Mouse (Mus musculus) cortical plate, adult 2 months (tissue): ENCODE results near the gene Lhx3. TPM values are rescaled to one million over a fixed set of nuclear protein-coding genes. Genes with fewer than 3 reads are reported as not detected.

Experiments used
- H3K27ac ChIP-seq: fragments of 200-500 bp; 2 replicates; pipeline ENCODE4 v1.5.1; 2012; ENCODE audit warnings: low read length, control low read depth, inconsistent platforms; ENCODE audit not compliant: insufficient read depth
- H3K4me1 ChIP-seq: fragments of 200-500 bp; 2 replicates; pipeline ENCODE4 v1.6.1; 2011; ENCODE audit warnings: low read length; ENCODE audit not compliant: control insufficient read depth, insufficient read depth
- H3K4me3 ChIP-seq: fragments of 200-500 bp; 2 replicates; pipeline ENCODE4 v1.5.1; 2011; ENCODE audit warnings: mild to moderate bottlenecking, low read length, control low read depth; ENCODE audit not compliant: insufficient read depth
- CTCF ChIP-seq: fragments of 200-500 bp; IDR thresholded peaks from 2 replicates; pipeline ENCODE4 v1.5.1; 2011; ENCODE audit warnings: mild to moderate bottlenecking, control low read depth, low read length; ENCODE audit not compliant: insufficient read depth; ENCODE audit errors: extremely low read depth
- POLR2A ChIP-seq: fragments of 200-500 bp; IDR thresholded peaks from 2 replicates; pipeline ENCODE4 v1.6.1; 2011; ENCODE audit warnings: mild to moderate bottlenecking, low read length, control low read depth; ENCODE audit not compliant: insufficient read depth; ENCODE audit errors: extremely low read depth
- polyA plus RNA-seq: library from polyadenylated mRNA; depleted of rRNA; stranded (reverse); fragments of >200 nt; gene quantifications from 2 replicates; pipeline ENCODE4 v1.2.3, GENCODE M21; 2012

Gene Lhx3
- polyA plus RNA-seq, 1 experiment: not detected

GRCm38 (mm10) chr2:26205761-26206160, 2.3 kb downstream of the Lhx3 start:
- TF ChIP-seq POLR2A: no peak
- no peak for TF ChIP-seq CTCF
- H3K4me3 ChIP-seq: no peak overlapping the region
- no peak overlapping the region for H3K27ac ChIP-seq

GRCm38 (mm10) chr2:26205126-26205525, 3.0 kb downstream of the Lhx3 start:
- no peak overlapping the region for H3K27ac ChIP-seq
- no peak overlapping the region for H3K4me3 ChIP-seq
- TF ChIP-seq POLR2A: no peak
- TF ChIP-seq CTCF: no peak
- H3K4me1 ChIP-seq: no peaks in the 10 kb centered on the region

More at GRCm38 (mm10) chr2:26205761-26206160, 2.3 kb downstream of the Lhx3 start:
- no peaks in the 10 kb centered on the region for H3K4me1 ChIP-seq

GRCm38 (mm10) chr2:26202849-26203475, 5.1 kb downstream of the Lhx3 start:
- H3K4me3 ChIP-seq: no peak overlapping the region
- no peaks in the 10 kb centered on the region for H3K4me1 ChIP-seq
- no peak overlapping the region for H3K27ac ChIP-seq
- TF ChIP-seq POLR2A (no peak), CTCF (no peak)

- Histone ChIP-seq H3K4me1 (no peaks in the 10 kb centered on the region), H3K27ac (no peak overlapping the region), H3K4me3 (no peak overlapping the region)
- TF ChIP-seq CTCF: no peak
Observed at GRCm38 (mm10) chr2:26201926-26202848, 5.9 kb downstream of the Lhx3 start.

GRCm38 (mm10) chr2:26198488-26198887, 9.6 kb downstream of the Lhx3 start:
- TF ChIP-seq POLR2A (no peak), CTCF (no peak)
- no peak overlapping the region for H3K27ac ChIP-seq
- H3K4me1 ChIP-seq: no peaks in the 10 kb centered on the region
- no peak overlapping the region for H3K4me3 ChIP-seq

GRCm38 (mm10) chr2:26194552-26195339, 13.3 kb downstream of the Lhx3 start:
- Histone ChIP-seq H3K4me1 (no peaks in the 10 kb centered on the region), H3K4me3 (no peak overlapping the region), H3K27ac (no peak overlapping the region)
- TF ChIP-seq POLR2A (no peak), CTCF (no peak)

- TF ChIP-seq POLR2A: no peak
- TF ChIP-seq CTCF: no peak
- Histone ChIP-seq H3K4me1 (no peaks in the 10 kb centered on the region), H3K27ac (no peak overlapping the region), H3K4me3 (no peak overlapping the region)
Observed at GRCm38 (mm10) chr2:26188517-26188916, 19.6 kb downstream of the Lhx3 start.

GRCm38 (mm10) chr2:26184352-26184751, 23.7 kb downstream of the Lhx3 start:
- Histone ChIP-seq H3K27ac (no peak overlapping the region), H3K4me3 (no peak overlapping the region), H3K4me1 (no peaks in the 10 kb centered on the region)
- no peak for TF ChIP-seq CTCF
- no peak for TF ChIP-seq POLR2A

- TF ChIP-seq CTCF: peak; percentile 62
- TF ChIP-seq POLR2A: no peak
Observed at GRCm38 (mm10) chr2:26182646-26183045, 25.4 kb downstream of the Lhx3 start.

More at GRCm38 (mm10) chr2:26182646-26183045, 25.4 kb downstream of the Lhx3 start:
- Histone ChIP-seq H3K4me1 (no peaks in the 10 kb centered on the region), H3K4me3 (no peak overlapping the region), H3K27ac (no peak overlapping the region)
